Mouse (Mus musculus): ENCODE data around the gene Pgp. TPM values are rescaled to one million over a fixed set of nuclear protein-coding genes. Genes with fewer than 3 reads are reported as not detected.

Gene Pgp
- polyA plus RNA-seq, 1 experiment from 2014 or later: 72.1 TPM

DNA sequence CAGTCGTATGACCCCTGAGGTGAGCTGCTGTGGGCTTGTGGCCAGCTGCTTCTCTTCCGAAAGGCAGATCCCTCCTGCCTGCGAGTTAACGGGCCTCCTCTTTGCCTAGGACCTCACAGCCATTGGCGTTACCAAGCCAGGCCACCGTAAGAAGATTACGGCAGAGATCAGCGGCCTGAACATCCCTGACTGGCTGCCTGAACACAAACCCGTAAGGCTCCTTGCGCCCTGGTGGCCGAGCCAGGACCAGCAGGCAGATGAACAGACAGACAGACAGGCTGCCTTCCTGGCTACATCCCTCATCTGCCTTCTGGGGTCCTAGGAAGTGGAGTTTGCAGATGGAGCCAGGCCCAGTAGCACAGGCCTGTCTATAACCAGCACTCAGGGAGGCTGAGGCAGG lies 32.0 kb downstream of the Pgp start:
- H3K4me3 ChIP-seq (ENCODE audit: low read depth, low read length): no peak overlapping the region
- H3K36me3 ChIP-seq (ENCODE audit: control insufficient read depth, insufficient read depth, low read length): no peaks in the 10 kb centered on the region
- DNase-seq (ENCODE audit: low spot score): no peak
- no peaks in the 10 kb centered on the region for H3K27me3 ChIP-seq (ENCODE audit: control insufficient read depth, insufficient read depth, low read length)
- H3K9ac ChIP-seq (ENCODE audit: low read length): no peak overlapping the region
- no peaks in the 10 kb centered on the region for H3K9me3 ChIP-seq (ENCODE audit: control insufficient read depth, low read length)
- H3K27ac ChIP-seq (ENCODE audit: low read depth, low read length): no peak overlapping the region
- no peaks in the 10 kb centered on the region for H3K4me1 ChIP-seq (replicated peaks; ENCODE audit: control insufficient read depth, insufficient read depth, low read length)
- no peak overlapping the region for H3K4me2 ChIP-seq (ENCODE audit: low read depth, low read length, severe bottlenecking)
- 35% methylated on average over 11 of the region's 11 CpGs for WGBS
- ATAC-seq (replicated peaks; ENCODE audit: low FRiP score): no peak

DNA sequence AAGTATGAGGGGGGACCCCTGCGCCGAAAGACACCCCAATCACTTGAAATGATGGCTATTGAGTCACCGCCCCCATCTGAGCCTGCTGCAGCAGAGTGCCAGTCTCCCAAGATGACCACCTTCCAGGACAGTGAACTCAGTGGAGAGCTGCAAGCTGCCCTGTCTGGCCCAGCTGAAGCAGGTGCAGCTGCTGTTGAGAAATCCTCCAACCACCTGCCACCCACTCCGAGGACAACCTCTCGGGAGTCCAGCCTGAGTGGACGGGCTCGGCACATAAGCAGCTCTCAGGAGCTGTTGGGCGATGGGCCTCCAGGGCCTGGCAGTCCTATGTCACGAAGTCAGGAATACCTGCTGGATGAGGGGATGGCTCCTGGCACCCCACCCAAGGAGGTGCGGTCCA lies 33.9 kb downstream of the Pgp start:
- H3K27ac ChIP-seq (ENCODE audit: low read depth, low read length): no peak overlapping the region
- H3K4me1 ChIP-seq (replicated peaks; ENCODE audit: control insufficient read depth, insufficient read depth, low read length): no peaks in the 10 kb centered on the region
- WGBS: 94% methylated on average over 10 of the region's 10 CpGs
- no peak overlapping the region for H3K4me3 ChIP-seq (ENCODE audit: low read depth, low read length)
- H3K4me2 ChIP-seq (ENCODE audit: low read depth, low read length, severe bottlenecking): no peak overlapping the region
- H3K9me3 ChIP-seq (ENCODE audit: control insufficient read depth, low read length): no peaks in the 10 kb centered on the region
- no peak overlapping the region for H3K9ac ChIP-seq (ENCODE audit: low read length)
- no peak for DNase-seq (ENCODE audit: low spot score)
- ATAC-seq (replicated peaks; ENCODE audit: low FRiP score): no peak
- no peaks in the 10 kb centered on the region; the same call in 1 of the 2 replicates for H3K36me3 ChIP-seq (ENCODE audit: control insufficient read depth, insufficient read depth, low read length)
- no peaks in the 10 kb centered on the region for H3K27me3 ChIP-seq (ENCODE audit: control insufficient read depth, insufficient read depth, low read length)

DNA sequence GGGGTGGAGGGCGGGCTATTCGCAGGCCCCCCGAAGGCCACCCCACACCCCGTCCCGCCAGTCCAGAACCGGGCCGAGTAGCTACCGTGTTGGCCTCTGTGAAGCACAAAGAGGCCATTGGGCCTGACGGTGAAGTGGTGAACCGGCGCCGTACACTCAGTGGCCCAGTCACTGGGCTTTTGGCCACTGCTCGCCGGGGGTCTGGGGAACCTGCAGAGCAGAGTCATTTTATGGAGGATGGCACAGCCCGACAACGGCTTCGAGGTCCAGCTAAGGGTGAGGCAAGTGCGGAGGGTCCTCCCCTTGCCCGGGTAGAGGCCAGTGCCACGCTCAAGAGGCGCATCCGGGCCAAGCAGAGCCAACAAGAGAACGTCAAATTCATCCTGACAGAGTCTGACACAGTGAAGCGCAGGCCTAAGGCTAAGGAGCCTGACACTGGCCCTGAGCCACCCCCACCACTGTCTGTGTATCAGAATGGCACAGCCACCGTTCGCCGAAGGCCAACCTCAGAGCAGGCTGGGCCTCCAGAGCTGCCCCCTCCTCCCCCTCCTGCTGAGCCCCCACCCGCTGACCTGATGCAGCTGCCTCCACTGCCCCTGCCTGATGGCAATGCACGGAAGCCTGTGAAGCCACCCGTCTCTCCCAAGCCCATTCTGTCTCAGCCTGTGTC lies 35.2 kb downstream of the Pgp start:
- DNase-seq (ENCODE audit: low spot score) (no peak), ATAC-seq (replicated peaks; ENCODE audit: low FRiP score) (no peak)
- Histone ChIP-seq H3K4me1 (replicated peaks; ENCODE audit: control insufficient read depth, insufficient read depth, low read length) (no peaks in the 10 kb centered on the region), H3K27me3 (ENCODE audit: control insufficient read depth, insufficient read depth, low read length) (no peaks in the 10 kb centered on the region), H3K36me3 (ENCODE audit: control insufficient read depth, insufficient read depth, low read length) (peaks cover 7% of the 10 kb centered on the region), H3K9ac (ENCODE audit: low read length) (no peak overlapping the region), H3K4me3 (ENCODE audit: low read depth, low read length) (no peak overlapping the region), H3K9me3 (ENCODE audit: control insufficient read depth, low read length) (no peaks in the 10 kb centered on the region), H3K27ac (ENCODE audit: low read depth, low read length) (no peak overlapping the region), H3K4me2 (ENCODE audit: low read depth, low read length, severe bottlenecking) (no peak overlapping the region)
- 91% methylated on average over 30 of the region's 30 CpGs for WGBS

- no peaks in the 10 kb centered on the region for H3K9me3 ChIP-seq (ENCODE audit: control insufficient read depth, low read length)
- DNase-seq (ENCODE audit: low spot score) (no peak), ATAC-seq (replicated peaks; ENCODE audit: low FRiP score) (no peak)
- peaks cover 12% of the 10 kb centered on the region for H3K36me3 ChIP-seq (ENCODE audit: control insufficient read depth, insufficient read depth, low read length)
- H3K27ac ChIP-seq (ENCODE audit: low read depth, low read length): no peak overlapping the region
- H3K4me2 ChIP-seq (ENCODE audit: low read depth, low read length, severe bottlenecking): no peak overlapping the region
- 29% methylated on average over 36 of the region's 36 CpGs for WGBS
- no peak overlapping the region for H3K4me3 ChIP-seq (ENCODE audit: low read depth, low read length)
- no peaks in the 10 kb centered on the region for H3K4me1 ChIP-seq (replicated peaks; ENCODE audit: control insufficient read depth, insufficient read depth, low read length)
- H3K27me3 ChIP-seq (ENCODE audit: control insufficient read depth, insufficient read depth, low read length): no peaks in the 10 kb centered on the region
- no peak overlapping the region for H3K9ac ChIP-seq (ENCODE audit: low read length)
These were observed 36.3 kb downstream of the Pgp start for GRCm38 (mm10) chr17:24506332-24507070.

GRCm38 (mm10) chr17:24507129-24507664 lies 37.0 kb downstream of the Pgp start:
- H3K4me3 ChIP-seq (ENCODE audit: low read depth, low read length): no peak overlapping the region
- no peak for ATAC-seq (replicated peaks; ENCODE audit: low FRiP score)

GRCm38 (mm10) chr17:24507806-24508460 lies 37.7 kb downstream of the Pgp start:
- Histone ChIP-seq H3K4me2 (ENCODE audit: low read depth, low read length, severe bottlenecking) (no peak overlapping the region), H3K36me3 (ENCODE audit: control insufficient read depth, insufficient read depth, low read length) (peaks cover 18% of the 10 kb centered on the region), H3K9me3 (ENCODE audit: control insufficient read depth, low read length) (no peaks in the 10 kb centered on the region), H3K27me3 (ENCODE audit: control insufficient read depth, insufficient read depth, low read length) (no peaks in the 10 kb centered on the region), H3K4me3 (ENCODE audit: low read depth, low read length) (no peak overlapping the region), H3K27ac (ENCODE audit: low read depth, low read length) (no peak overlapping the region), H3K4me1 (replicated peaks; ENCODE audit: control insufficient read depth, insufficient read depth, low read length) (no peaks in the 10 kb centered on the region), H3K9ac (ENCODE audit: low read length) (no peak overlapping the region)
- DNase-seq (ENCODE audit: low spot score) (no peak), ATAC-seq (replicated peaks; ENCODE audit: low FRiP score) (no peak)
- 85% methylated on average over 12 of the region's 12 CpGs for WGBS

More at GRCm38 (mm10) chr17:24507129-24507664, 37.0 kb downstream of the Pgp start:
- WGBS: 48% methylated on average over 19 of the region's 19 CpGs
- Histone ChIP-seq H3K9me3 (ENCODE audit: control insufficient read depth, low read length) (no peaks in the 10 kb centered on the region), H3K27ac (ENCODE audit: low read depth, low read length) (no peak overlapping the region), H3K4me1 (replicated peaks; ENCODE audit: control insufficient read depth, insufficient read depth, low read length) (no peaks in the 10 kb centered on the region), H3K36me3 (ENCODE audit: control insufficient read depth, insufficient read depth, low read length) (peaks cover 17% of the 10 kb centered on the region), H3K9ac (ENCODE audit: low read length) (no peak overlapping the region), H3K27me3 (ENCODE audit: control insufficient read depth, insufficient read depth, low read length) (no peaks in the 10 kb centered on the region), H3K4me2 (ENCODE audit: low read depth, low read length, severe bottlenecking) (no peak overlapping the region)
- DNase-seq (ENCODE audit: low spot score): no peak

DNA sequence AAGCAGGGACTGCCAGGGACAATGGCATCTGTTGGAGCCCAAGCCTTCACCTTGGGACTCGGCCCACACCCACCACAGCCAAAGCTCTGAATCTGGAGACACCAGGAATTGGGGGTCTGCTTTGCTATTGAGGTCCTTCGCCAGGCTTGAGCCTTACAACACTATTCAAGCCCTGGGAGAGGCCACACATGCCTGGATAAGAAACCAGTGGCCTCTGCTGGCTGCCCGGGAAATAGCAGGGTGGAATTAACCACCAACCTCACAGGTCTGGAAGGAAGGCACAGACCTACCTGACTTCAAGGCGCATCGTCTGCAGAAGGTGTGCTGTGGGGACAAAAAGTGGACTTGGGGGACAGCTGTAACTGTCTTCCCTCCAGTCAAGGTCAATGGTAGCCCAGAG lies 43.4 kb downstream of the Pgp start:
- Histone ChIP-seq H3K36me3 (ENCODE audit: control insufficient read depth, insufficient read depth, low read length) (peaks cover 21% of the 10 kb centered on the region), H3K4me2 (ENCODE audit: low read depth, low read length, severe bottlenecking) (no peak overlapping the region), H3K9ac (ENCODE audit: low read length) (no peak overlapping the region), H3K9me3 (ENCODE audit: control insufficient read depth, low read length) (no peaks in the 10 kb centered on the region), H3K4me3 (ENCODE audit: low read depth, low read length) (no peak overlapping the region), H3K4me1 (replicated peaks; ENCODE audit: control insufficient read depth, insufficient read depth, low read length) (no peaks in the 10 kb centered on the region), H3K27ac (ENCODE audit: low read depth, low read length) (no peak overlapping the region), H3K27me3 (ENCODE audit: control insufficient read depth, insufficient read depth, low read length) (no peaks in the 10 kb centered on the region)
- WGBS: 57% methylated on average over 5 of the region's 5 CpGs
- ATAC-seq (replicated peaks; ENCODE audit: low FRiP score): 0 out of 2 replicates have a peak, but pooled peaks have one; percentile 33
- DNase-seq (ENCODE audit: low spot score): peak; percentile 70

- H3K27me3 ChIP-seq (ENCODE audit: control insufficient read depth, insufficient read depth, low read length): no peaks in the 10 kb centered on the region
- no peak for ATAC-seq (replicated peaks; ENCODE audit: low FRiP score)
- no peak overlapping the region for H3K27ac ChIP-seq (ENCODE audit: low read depth, low read length)
- no peak overlapping the region for H3K4me2 ChIP-seq (ENCODE audit: low read depth, low read length, severe bottlenecking)
- H3K9ac ChIP-seq (ENCODE audit: low read length): no peak overlapping the region
- H3K4me3 ChIP-seq (ENCODE audit: low read depth, low read length): no peak overlapping the region
- DNase-seq (ENCODE audit: low spot score): no peak
- no peaks in the 10 kb centered on the region for H3K9me3 ChIP-seq (ENCODE audit: control insufficient read depth, low read length)
- no peaks in the 10 kb centered on the region for H3K4me1 ChIP-seq (replicated peaks; ENCODE audit: control insufficient read depth, insufficient read depth, low read length)
- WGBS: 91% methylated on average over 24 of the region's 24 CpGs
- peaks cover 21% of the 10 kb centered on the region for H3K36me3 ChIP-seq (ENCODE audit: control insufficient read depth, insufficient read depth, low read length)
These were observed 44.4 kb downstream of the Pgp start for GRCm38 (mm10) chr17:24514270-24515257.

All from forebrain, embryonic 11.5 days (tissue).